Mouse (Mus musculus): ENCODE data around the gene Itih4. TPM values are rescaled to one million over a fixed set of nuclear protein-coding genes. Genes with fewer than 3 reads are reported as not detected.

The Itih4 gene
- total RNA-seq, 1 experiment, result 0.18 TPM

DNA sequence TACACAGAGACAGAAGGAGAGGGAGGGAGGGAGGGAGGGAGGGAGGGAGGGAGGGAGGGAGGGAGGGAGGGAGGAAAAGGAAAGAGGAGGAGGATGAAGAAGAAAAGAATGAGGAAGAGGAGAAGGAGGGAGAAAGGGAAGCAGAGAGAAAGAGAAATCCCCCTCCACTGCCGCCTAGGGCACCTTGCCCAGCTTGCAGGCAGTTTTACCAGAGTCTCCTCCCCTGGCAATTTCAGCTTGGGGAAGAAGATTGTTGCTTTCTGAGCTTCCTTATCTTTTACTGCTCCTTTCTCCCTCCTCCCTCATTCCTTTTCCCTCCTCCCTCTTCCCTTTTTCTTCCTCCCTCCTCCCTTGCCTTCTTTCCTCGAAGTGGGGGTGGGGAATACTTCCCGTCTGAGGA, 16.8 kb downstream of the Itih4 start:
- DNase-seq (ENCODE audit: low read depth, low spot score), result no peak
- Histone ChIP-seq H3K4me1 (ENCODE audit: control insufficient read depth in 2 of 2, insufficient read depth in 2 of 2, low read length in 2 of 2, poor library complexity in 1 of 2) (no peaks in the 10 kb centered on the region), H3K4me3 (ENCODE audit: insufficient read depth in 1 of 2, low read depth in 1 of 2, low read length in 2 of 2, poor library complexity in 1 of 2, severe bottlenecking in 1 of 2) (no peak overlapping the region), H3K36me3 (ENCODE audit: control insufficient read depth, insufficient read depth, low read length, poor library complexity, severe bottlenecking) (no peaks in the 10 kb centered on the region), H3K9me3 (ENCODE audit: control insufficient read depth, insufficient read depth, low read depth, low read length) (no peaks in the 10 kb centered on the region), H3K9ac (ENCODE audit: insufficient read depth, low read depth, low read length, poor library complexity, severe bottlenecking) (no peak overlapping the region), H3K27ac (ENCODE audit: insufficient read depth, low read depth, low read length, poor library complexity, severe bottlenecking) (no peak overlapping the region)
- in situ Hi-C loops (cut with MboI; ENCODE audit: low sequenced_read_pairs in 2 of 2, unreplicated experiment in 2 of 2), result no loop called here
- TF ChIP-seq ZNF384 (IDR thresholded peaks at IDR 0.05; ENCODE audit: low read depth, low read length) (no peak), HCFC1 (IDR thresholded peaks at IDR 0.05; ENCODE audit: borderline replicate concordance, insufficient read depth, low read length) (no peak), CHD2 (IDR thresholded peaks at IDR 0.05; ENCODE audit: low read depth, low read length) (no peak), MAFK (IDR thresholded peaks at IDR 0.05; ENCODE audit: insufficient read depth, low read depth, low read length) (no peak), ZC3H11A (IDR thresholded peaks at IDR 0.05; ENCODE audit: borderline replicate concordance, low read depth, low read length) (no peak)

DNA sequence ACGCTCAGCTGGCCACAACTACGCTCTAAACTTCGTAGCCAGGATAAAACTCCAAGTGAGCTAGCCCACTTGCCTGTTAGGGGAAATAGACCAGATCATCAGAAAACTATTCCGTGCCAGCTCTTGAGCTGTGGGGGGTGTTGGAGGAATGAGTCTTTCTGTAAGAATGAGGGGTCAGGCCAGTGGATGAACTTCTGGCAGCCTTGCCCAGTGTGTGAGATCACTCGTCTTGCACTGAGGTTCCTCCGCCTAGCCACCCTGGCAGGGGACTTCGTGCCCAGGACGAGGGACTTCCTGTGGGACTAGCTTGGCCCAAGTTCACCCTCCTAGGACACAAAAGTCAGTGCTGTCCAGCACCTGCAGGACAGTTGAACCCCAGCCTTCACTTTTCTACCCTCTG, 18.0 kb downstream of the Itih4 start:
- Histone ChIP-seq H3K9ac (ENCODE audit: insufficient read depth, low read depth, low read length, poor library complexity, severe bottlenecking) (no peak overlapping the region), H3K9me3 (ENCODE audit: control insufficient read depth, insufficient read depth, low read depth, low read length) (no peaks in the 10 kb centered on the region), H3K27ac (ENCODE audit: insufficient read depth, low read depth, low read length, poor library complexity, severe bottlenecking) (no peak overlapping the region), H3K4me3 (ENCODE audit: insufficient read depth in 1 of 2, low read depth in 1 of 2, low read length in 2 of 2, poor library complexity in 1 of 2, severe bottlenecking in 1 of 2) (no peak overlapping the region), H3K36me3 (ENCODE audit: control insufficient read depth, insufficient read depth, low read length, poor library complexity, severe bottlenecking) (no peaks in the 10 kb centered on the region), H3K4me1 (ENCODE audit: control insufficient read depth in 2 of 2, insufficient read depth in 2 of 2, low read length in 2 of 2, poor library complexity in 1 of 2) (no peaks in the 10 kb centered on the region)
- in situ Hi-C loops (cut with MboI; ENCODE audit: low sequenced_read_pairs in 2 of 2, unreplicated experiment in 2 of 2), result no loop called here
- no peak for TF ChIP-seq MAFK (IDR thresholded peaks at IDR 0.05; ENCODE audit: insufficient read depth, low read depth, low read length)
- no peak for TF ChIP-seq CHD2 (IDR thresholded peaks at IDR 0.05; ENCODE audit: low read depth, low read length)
- TF ChIP-seq ZNF384 (IDR thresholded peaks at IDR 0.05; ENCODE audit: low read depth, low read length), result no peak
- TF ChIP-seq ZC3H11A (IDR thresholded peaks at IDR 0.05; ENCODE audit: borderline replicate concordance, low read depth, low read length), result no peak
- TF ChIP-seq HCFC1 (IDR thresholded peaks at IDR 0.05; ENCODE audit: borderline replicate concordance, insufficient read depth, low read length), result no peak
- no peak for DNase-seq (ENCODE audit: low read depth, low spot score)

DNA sequence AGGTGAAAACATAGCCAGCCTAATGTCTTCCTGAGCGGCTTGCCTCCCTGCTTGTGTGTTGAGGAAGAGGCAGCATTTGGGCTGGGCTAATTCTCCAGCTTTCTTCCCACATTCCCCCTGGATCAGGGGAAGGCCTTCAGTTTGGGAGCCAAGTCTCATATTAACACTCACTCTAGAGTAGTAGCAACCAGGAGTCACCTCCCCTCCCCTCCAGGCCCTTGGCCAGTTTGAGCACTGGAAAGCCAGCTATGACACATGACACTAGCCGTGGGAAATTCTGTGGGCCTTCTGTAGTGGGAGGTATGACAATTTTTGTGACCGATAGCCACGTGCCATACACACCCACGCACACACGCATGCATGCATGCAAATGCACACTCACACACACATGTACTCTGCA, 19.7 kb downstream of the Itih4 start:
- Histone ChIP-seq H3K9me3 (ENCODE audit: control insufficient read depth, insufficient read depth, low read depth, low read length) (no peaks in the 10 kb centered on the region), H3K4me3 (ENCODE audit: insufficient read depth in 1 of 2, low read depth in 1 of 2, low read length in 2 of 2, poor library complexity in 1 of 2, severe bottlenecking in 1 of 2) (no peak overlapping the region), H3K27ac (ENCODE audit: insufficient read depth, low read depth, low read length, poor library complexity, severe bottlenecking) (no peak overlapping the region), H3K4me1 (ENCODE audit: control insufficient read depth in 2 of 2, insufficient read depth in 2 of 2, low read length in 2 of 2, poor library complexity in 1 of 2) (no peaks in the 10 kb centered on the region), H3K9ac (ENCODE audit: insufficient read depth, low read depth, low read length, poor library complexity, severe bottlenecking) (no peak overlapping the region), H3K36me3 (ENCODE audit: control insufficient read depth, insufficient read depth, low read length, poor library complexity, severe bottlenecking) (no peaks in the 10 kb centered on the region)
- no peak for DNase-seq (ENCODE audit: low read depth, low spot score)
- in situ Hi-C loops (cut with MboI; ENCODE audit: low sequenced_read_pairs in 2 of 2, unreplicated experiment in 2 of 2), result no loop called here
- TF ChIP-seq ZNF384 (IDR thresholded peaks at IDR 0.05; ENCODE audit: low read depth, low read length), result no peak

DNA sequence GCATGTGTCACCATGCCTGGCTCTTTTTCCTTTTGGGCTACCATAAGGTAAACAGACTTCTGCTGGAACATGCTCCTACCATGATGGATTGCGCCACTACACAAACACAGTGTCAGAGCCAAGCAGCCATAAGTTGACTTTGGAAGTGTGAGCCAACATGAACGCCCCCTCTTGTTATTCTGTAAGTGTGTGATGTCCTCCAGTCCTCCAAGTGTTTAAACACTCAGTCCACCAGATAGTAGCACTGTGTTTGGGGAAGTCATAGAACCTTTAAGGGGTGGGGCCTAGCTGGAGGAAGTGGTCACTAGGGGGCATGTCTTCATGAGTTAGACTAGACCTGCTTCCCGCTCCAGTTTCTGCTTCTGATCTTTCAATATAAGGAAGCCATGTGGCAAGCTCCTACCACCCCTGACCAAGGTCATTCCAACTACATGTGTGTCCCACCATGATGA, 21.6 kb downstream of the Itih4 start:
- no peak for TF ChIP-seq ZNF384 (IDR thresholded peaks at IDR 0.05; ENCODE audit: low read depth, low read length)
- TF ChIP-seq CHD2 (IDR thresholded peaks at IDR 0.05; ENCODE audit: low read depth, low read length), result no peak
- no peak for TF ChIP-seq MAFK (IDR thresholded peaks at IDR 0.05; ENCODE audit: insufficient read depth, low read depth, low read length)
- TF ChIP-seq ZC3H11A (IDR thresholded peaks at IDR 0.05; ENCODE audit: borderline replicate concordance, low read depth, low read length), result no peak
- TF ChIP-seq HCFC1 (IDR thresholded peaks at IDR 0.05; ENCODE audit: borderline replicate concordance, insufficient read depth, low read length), result no peak
- in situ Hi-C loops (cut with MboI; ENCODE audit: low sequenced_read_pairs in 2 of 2, unreplicated experiment in 2 of 2), result no loop called here
- Histone ChIP-seq H3K4me1 (ENCODE audit: control insufficient read depth in 2 of 2, insufficient read depth in 2 of 2, low read length in 2 of 2, poor library complexity in 1 of 2) (no peaks in the 10 kb centered on the region), H3K4me3 (ENCODE audit: insufficient read depth in 1 of 2, low read depth in 1 of 2, low read length in 2 of 2, poor library complexity in 1 of 2, severe bottlenecking in 1 of 2) (no peak overlapping the region), H3K9ac (ENCODE audit: insufficient read depth, low read depth, low read length, poor library complexity, severe bottlenecking) (no peak overlapping the region), H3K36me3 (ENCODE audit: control insufficient read depth, insufficient read depth, low read length, poor library complexity, severe bottlenecking) (no peaks in the 10 kb centered on the region), H3K27ac (ENCODE audit: insufficient read depth, low read depth, low read length, poor library complexity, severe bottlenecking) (no peak overlapping the region), H3K9me3 (ENCODE audit: control insufficient read depth, insufficient read depth, low read depth, low read length) (no peaks in the 10 kb centered on the region)
- DNase-seq (ENCODE audit: low read depth, low spot score), result no peak

DNA sequence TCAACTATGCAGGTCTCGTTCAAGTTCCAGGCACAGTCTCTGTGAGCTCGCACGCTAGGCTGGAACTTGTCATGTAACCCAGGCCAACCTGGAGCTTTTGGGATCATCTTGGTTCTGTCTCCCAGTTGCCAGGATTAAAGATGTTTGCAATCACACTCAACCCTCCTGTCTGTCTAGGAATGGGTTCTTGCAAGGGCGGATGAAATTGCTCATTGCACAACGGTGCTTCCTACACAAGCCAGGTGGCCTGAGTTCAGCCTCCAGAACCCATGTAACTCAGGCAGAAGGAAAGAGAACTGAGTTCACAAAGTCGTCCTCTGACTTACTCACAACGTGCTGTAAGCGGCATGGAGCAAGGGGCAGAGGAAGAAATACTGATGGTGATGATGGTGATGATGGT, 24.9 kb downstream of the Itih4 start:
- no peaks in the 10 kb centered on the region for H3K36me3 ChIP-seq (ENCODE audit: control insufficient read depth, insufficient read depth, low read length, poor library complexity, severe bottlenecking)
- TF ChIP-seq HCFC1 (IDR thresholded peaks at IDR 0.05; ENCODE audit: borderline replicate concordance, insufficient read depth, low read length) (no peak), CHD2 (IDR thresholded peaks at IDR 0.05; ENCODE audit: low read depth, low read length) (no peak), ZC3H11A (IDR thresholded peaks at IDR 0.05; ENCODE audit: borderline replicate concordance, low read depth, low read length) (no peak), ZNF384 (IDR thresholded peaks at IDR 0.05; ENCODE audit: low read depth, low read length) (no peak), MAFK (IDR thresholded peaks at IDR 0.05; ENCODE audit: insufficient read depth, low read depth, low read length) (no peak)
- in situ Hi-C loops (cut with MboI; ENCODE audit: low sequenced_read_pairs in 2 of 2, unreplicated experiment in 2 of 2), result no loop called here
- H3K27ac ChIP-seq (ENCODE audit: insufficient read depth, low read depth, low read length, poor library complexity, severe bottlenecking), result no peak overlapping the region
- no peak for DNase-seq (ENCODE audit: low read depth, low spot score)
- no peaks in the 10 kb centered on the region for H3K4me1 ChIP-seq (ENCODE audit: control insufficient read depth in 2 of 2, insufficient read depth in 2 of 2, low read length in 2 of 2, poor library complexity in 1 of 2)
- no peak overlapping the region for H3K4me3 ChIP-seq (ENCODE audit: insufficient read depth in 1 of 2, low read depth in 1 of 2, low read length in 2 of 2, poor library complexity in 1 of 2, severe bottlenecking in 1 of 2)
- H3K9me3 ChIP-seq (ENCODE audit: control insufficient read depth, insufficient read depth, low read depth, low read length), result no peaks in the 10 kb centered on the region
- H3K9ac ChIP-seq (ENCODE audit: insufficient read depth, low read depth, low read length, poor library complexity, severe bottlenecking), result no peak overlapping the region

All from ES-E14 (cell line).